In genomic region chr10:94544803-94545202, GRCm38 (mm10) we compare ENCODE assay signal across 7 mouse cellular contexts.
DNase-seq lines count a peak whose midpoint lies in the region; ATAC-seq and TF ChIP-seq lines count a peak whose summit lies in the region.

No protein-coding gene starts in this region.

- no peak for DNase-seq in left cerebral cortex, adult 2 months (ENCODE audit: extremely low spot score in 1 of 2, low spot score in 2 of 2)
- no peak for DNase-seq in left cerebral cortex, postnatal 25 days (ENCODE audit: low spot score in 2 of 2)
- DNase-seq in embryonic facial prominence, embryonic 14.5 days (ENCODE audit: low spot score): no peak
- peak; percentile 49 for DNase-seq in retina, postnatal 1 day
- no peak for DNase-seq in testis, postnatal 10 days (ENCODE audit: low spot score)
- DNase-seq in layer of hippocampus, adult 8-10 months (ENCODE audit: low spot score in 2 of 2): no peak

- peaks cover 11% of the 10 kb centered on the region for H3K9me3 ChIP-seq in embryonic facial prominence, embryonic 14.5 days (ENCODE audit: control insufficient read depth, low read length)
- H3K9me3 ChIP-seq in intestine, postnatal 0 days (ENCODE audit: control insufficient read depth): no peaks in the 10 kb centered on the region

- intact Hi-C loops in left cerebral cortex, adult 2 months (cut with DNase I): loop anchor here (2.0 kb wide), 1 partner anchor 24 kb away; no protein-coding TSS in a partner anchor
- intact Hi-C loops in left cerebral cortex, postnatal 25 days (cut with DNase I): no loop called here

- no peak overlapping the region; the same call in 1 of the 2 replicates for H3K4me3 ChIP-seq in left cerebral cortex, adult 2 months
- no peak overlapping the region for H3K4me3 ChIP-seq in embryonic facial prominence, embryonic 14.5 days (ENCODE audit: low read depth, low read length)
- peak overlapping the region; percentile 37 for H3K4me3 ChIP-seq in intestine, postnatal 0 days (ENCODE audit: low read depth, low read length)

- no peaks in the 10 kb centered on the region for H3K27me3 ChIP-seq in embryonic facial prominence, embryonic 14.5 days (replicated peaks; ENCODE audit: control insufficient read depth, insufficient read depth, low read length)
- H3K27me3 ChIP-seq in intestine, postnatal 0 days (replicated peaks; ENCODE audit: control insufficient read depth, insufficient read depth, low read length): no peaks in the 10 kb centered on the region

- peak overlapping the region; percentile 10; the same call in 1 of the 2 replicates for H3K27ac ChIP-seq in left cerebral cortex, adult 2 months
- peak overlapping the region; percentile 84 for H3K27ac ChIP-seq in embryonic facial prominence, embryonic 14.5 days (replicated peaks; ENCODE audit: low read depth, low read length)
- peak overlapping the region; percentile 90 for H3K27ac ChIP-seq in intestine, postnatal 0 days (ENCODE audit: low read depth, low read length)

- no peaks in the 10 kb centered on the region for H3K36me3 ChIP-seq in embryonic facial prominence, embryonic 14.5 days (ENCODE audit: control insufficient read depth, insufficient read depth, low read length)
- H3K36me3 ChIP-seq in intestine, postnatal 0 days (ENCODE audit: control insufficient read depth, insufficient read depth): no peaks in the 10 kb centered on the region

- no peak for ATAC-seq in embryonic facial prominence, embryonic 14.5 days (ENCODE audit: low read depth)
- ATAC-seq in intestine, postnatal 0 days: no peak

- WGBS in embryonic facial prominence, embryonic 14.5 days: 18% methylated on average over 8 of the region's 8 CpGs
- 17% methylated on average over 8 of the region's 8 CpGs for WGBS in intestine, postnatal 0 days

- H3K4me1 ChIP-seq in embryonic facial prominence, embryonic 14.5 days (ENCODE audit: control insufficient read depth, insufficient read depth, low read length): peaks cover 16% of the 10 kb centered on the region
- H3K4me1 ChIP-seq in intestine, postnatal 0 days (replicated peaks; ENCODE audit: control insufficient read depth, insufficient read depth, low read length): peaks cover 8% of the 10 kb centered on the region

- H3K9ac ChIP-seq in embryonic facial prominence, embryonic 14.5 days (ENCODE audit: low read depth, low read length): peak overlapping the region; percentile 54; the same call in 1 of the 2 replicates
- H3K9ac ChIP-seq in intestine, postnatal 0 days (ENCODE audit: low read depth, low read length): 0 out of 2 replicates have a peak overlapping the region, but pooled peaks have one; percentile 53

- TF ChIP-seq CTCF in left cerebral cortex, adult 2 months (IDR thresholded peaks at IDR 0.05): no peak
- no peak for TF ChIP-seq CTCF in intestine, postnatal 0 days (IDR thresholded peaks at IDR 0.05; ENCODE audit: low read depth)

- peak overlapping the region; percentile 52 for H3K4me2 ChIP-seq in embryonic facial prominence, embryonic 14.5 days (ENCODE audit: low read depth, low read length)
- peak overlapping the region; percentile 66 for H3K4me2 ChIP-seq in intestine, postnatal 0 days (replicated peaks; ENCODE audit: low read depth)

Comparison
In these comparisons a context has a peak if more than half of its experiments do, and no peak if none do; other contexts are left out.
1. H3K27ac ChIP-seq: peak in every context shown above with its lines; median percentile 90 in intestine, postnatal 0 days; 84 in embryonic facial prominence, embryonic 14.5 days; 10 in left cerebral cortex, adult 2 months.